Mouse (Mus musculus): ENCODE results near the gene Fchsd2.

Fchsd2 gene

GRCm38 (mm10) chr7:101074170-101074767 lies 18.4 kb upstream of the Fchsd2 start:
- DNase-seq: no peak

GRCm38 (mm10) chr7:101083562-101084166 lies 9.0 kb upstream of the Fchsd2 start:
- no peak for DNase-seq

DNA sequence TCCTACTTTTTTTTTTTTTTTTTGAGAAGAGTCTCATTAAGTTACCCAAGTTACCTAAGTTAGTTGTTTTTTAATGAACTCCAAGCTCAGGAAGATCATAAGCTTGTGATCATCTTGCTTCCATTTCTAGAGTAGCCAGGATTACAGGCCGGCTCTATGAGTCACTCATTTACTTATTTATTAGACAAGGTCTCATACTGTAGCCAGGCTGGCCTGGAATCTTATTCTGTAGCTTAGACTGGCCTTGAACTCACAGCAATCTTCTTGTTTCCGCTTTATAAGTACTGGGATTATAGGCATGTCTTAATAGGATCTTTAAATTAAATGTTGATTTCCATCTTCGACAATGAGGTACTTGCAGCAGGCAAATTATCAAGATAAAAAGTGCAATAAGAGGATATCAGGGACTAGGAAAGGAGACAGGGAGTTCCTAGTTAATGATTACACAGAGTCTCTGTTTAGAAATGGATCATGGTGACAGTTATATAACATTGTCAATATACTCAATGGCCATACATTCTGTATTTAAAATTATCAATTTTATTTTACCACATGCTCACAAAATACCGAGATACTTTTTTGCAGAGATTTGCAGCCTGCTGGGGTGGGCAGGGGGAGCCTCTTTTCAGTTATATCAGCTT lies 7.7 kb upstream of the Fchsd2 start:
- DNase-seq: no peak

- no peak for DNase-seq
Measured at GRCm38 (mm10) chr7:101085779-101086178, 6.9 kb upstream of the Fchsd2 start.

GRCm38 (mm10) chr7:101088687-101089086 lies 4.0 kb upstream of the Fchsd2 start:
- DNase-seq: peak; percentile 45 to 46

DNA sequence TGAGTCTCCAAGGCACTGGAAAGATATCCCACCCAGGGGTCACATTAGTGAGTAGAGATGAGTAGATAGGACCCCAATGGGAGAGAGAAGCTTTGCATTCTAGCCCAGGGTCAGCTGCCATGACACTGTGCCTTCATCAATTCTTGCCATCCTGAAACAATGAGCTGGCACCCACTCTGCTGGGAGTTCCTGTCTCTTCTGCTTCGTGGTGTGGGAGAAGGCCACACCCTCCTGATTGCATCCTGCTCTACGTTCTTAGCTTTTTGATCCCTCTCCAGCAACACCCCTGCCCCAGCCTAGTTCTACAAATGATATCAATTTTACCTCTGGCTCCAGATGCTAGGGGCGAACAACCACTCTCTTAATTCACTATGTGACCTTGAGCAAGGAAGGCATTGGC lies 3.4 kb upstream of the Fchsd2 start:
- peak; percentile 56 to 67 for DNase-seq

- no peak for DNase-seq
Measured at GRCm38 (mm10) chr7:101093231-101093630, 568 bp downstream of the Fchsd2 start.

DNA sequence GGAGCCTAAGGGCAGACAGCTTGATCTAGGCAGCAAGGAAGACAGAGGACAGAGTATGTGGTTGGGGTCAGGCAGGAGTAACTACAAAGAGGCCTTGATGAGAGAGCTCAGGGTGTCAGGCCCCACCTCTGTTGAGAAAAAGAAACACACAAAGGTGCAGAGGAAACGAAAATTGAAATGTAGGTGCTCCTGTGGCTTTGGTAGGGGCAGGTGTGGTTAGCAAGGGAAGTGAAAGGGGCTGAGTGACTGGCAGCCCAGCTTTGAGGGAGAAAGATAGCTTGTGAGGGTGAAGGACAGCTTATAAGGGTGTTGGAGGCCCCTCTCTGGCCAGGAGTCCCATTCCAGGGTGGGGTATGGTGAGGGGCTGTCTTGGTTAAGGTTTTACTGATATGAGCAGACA lies 2.1 kb downstream of the Fchsd2 start:
- DNase-seq: no peak

- DNase-seq: peak; percentile 31 to 60
Measured at GRCm38 (mm10) chr7:101095560-101095959, 2.9 kb downstream of the Fchsd2 start.

DNA sequence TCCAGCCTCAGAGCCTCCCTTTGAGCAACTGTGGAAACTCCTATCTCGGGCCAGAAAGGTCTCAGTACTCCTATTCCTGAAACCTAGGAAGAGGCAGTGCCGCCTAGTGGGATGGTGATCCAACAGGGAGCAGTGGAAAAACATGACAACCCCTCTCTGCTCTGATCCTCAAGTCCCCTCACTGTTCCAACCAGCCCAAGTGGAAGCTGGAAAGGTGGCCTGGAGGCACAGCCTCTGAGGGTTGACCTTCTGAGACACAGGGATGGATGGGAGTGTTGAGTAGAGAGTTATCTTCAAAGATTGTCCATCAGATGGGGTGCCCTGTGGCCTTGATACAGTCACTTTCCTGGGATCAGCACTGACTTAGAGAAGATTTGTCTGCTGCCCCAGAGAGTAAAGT lies 3.9 kb downstream of the Fchsd2 start:
- DNase-seq: no peak

DNA sequence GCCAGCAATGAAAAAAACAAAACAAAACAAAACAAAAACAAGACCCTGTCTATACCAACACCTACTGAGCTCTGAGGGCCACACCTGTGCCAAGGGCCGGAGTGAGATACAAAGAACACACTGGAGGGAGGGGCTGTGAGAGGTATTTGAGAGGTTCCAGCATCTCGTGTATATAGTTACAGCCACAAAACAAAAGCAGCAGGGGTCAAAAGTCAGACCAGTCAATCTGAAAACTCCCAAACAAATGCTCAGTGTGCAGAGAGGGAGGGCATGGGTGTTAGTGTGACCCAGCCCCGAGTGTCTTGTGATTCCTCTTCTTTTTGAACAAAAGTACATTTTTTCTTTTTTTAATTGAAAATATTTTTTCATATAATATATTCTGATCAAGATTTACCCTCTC lies 4.4 kb downstream of the Fchsd2 start:
- no peak for DNase-seq

- DNase-seq: no peak
Measured at GRCm38 (mm10) chr7:101099981-101100380, 7.3 kb downstream of the Fchsd2 start.

DNA sequence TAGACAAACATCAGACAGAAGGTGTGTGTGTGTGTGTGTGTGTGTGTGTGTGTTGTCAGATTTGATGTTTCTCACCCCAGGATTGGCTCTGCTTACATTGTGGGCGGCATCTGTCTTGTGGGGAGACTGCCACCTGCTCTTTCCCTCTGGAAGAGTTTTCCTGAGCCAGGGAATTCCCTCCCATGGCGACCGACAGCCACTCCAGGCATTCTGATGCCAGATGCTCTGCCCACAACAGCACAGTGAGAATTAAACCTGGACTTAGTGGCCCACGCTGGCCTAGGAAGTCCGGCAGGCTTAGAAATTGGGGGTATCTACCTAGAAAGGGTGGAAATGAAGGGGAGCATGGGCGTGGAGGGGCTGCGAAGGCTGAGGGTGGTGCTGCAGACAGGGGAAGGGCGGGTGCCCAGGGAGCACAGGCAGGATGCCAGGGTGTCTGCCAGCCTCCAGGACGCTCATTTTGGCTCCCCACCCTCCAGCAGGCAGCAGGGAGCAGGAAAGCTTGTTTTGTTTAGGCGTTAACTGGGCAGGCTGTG lies 8.6 kb downstream of the Fchsd2 start:
- DNase-seq: peak; percentile 76 to 85

GRCm38 (mm10) chr7:101106666-101107065 lies 14.0 kb downstream of the Fchsd2 start:
- DNase-seq: no peak

- DNase-seq: no peak
Measured at GRCm38 (mm10) chr7:101107073-101107810, 14.6 kb downstream of the Fchsd2 start.

DNA sequence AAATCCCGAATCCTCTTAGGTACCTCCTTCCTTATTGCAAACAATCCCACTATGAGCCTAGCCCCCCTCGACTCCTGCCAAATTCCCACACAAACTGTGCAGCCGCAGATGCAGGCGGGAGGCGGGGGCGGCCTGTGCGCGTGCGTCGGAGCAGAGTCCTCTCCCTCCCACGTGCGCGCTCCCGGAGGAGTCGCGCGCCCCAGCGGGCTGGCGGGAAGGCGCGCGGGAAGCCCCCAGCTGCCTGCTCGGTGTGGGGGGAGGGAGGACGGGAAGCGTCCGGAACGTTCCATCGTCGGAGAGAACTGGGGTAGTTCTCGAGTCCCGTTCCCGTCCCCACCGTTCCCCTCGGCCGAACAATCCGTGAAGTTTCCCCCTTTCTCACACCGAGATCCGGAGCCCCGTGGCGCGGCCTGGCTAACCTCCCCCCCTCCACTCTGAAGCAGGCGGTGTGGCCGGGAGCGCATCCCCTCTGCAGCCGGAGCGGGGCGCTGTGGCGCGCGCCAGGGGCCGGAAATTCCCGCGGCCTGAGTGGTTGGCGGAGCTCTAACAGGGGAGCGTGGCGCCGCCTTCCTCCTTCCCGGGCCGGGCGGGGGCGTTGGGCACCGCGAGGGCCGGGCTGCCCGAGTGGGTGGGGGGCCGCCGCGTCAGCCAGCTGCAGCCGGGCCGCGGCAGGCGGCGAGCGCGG lies 15.4 kb downstream of the Fchsd2 start:
- DNase-seq: peak; percentile 98

GRCm38 (mm10) chr7:101108653-101109005 lies 16.0 kb downstream of the Fchsd2 start:
- no peak for DNase-seq

- peak; percentile 31 to 34 for DNase-seq
Measured at GRCm38 (mm10) chr7:101109006-101109855, 16.6 kb downstream of the Fchsd2 start.

GRCm38 (mm10) chr7:101109856-101110350 lies 17.2 kb downstream of the Fchsd2 start:
- DNase-seq: peak; percentile 29 to 33

GRCm38 (mm10) chr7:101113410-101113809 lies 20.7 kb downstream of the Fchsd2 start:
- DNase-seq: no peak

GRCm38 (mm10) chr7:101114328-101114727 lies 21.7 kb downstream of the Fchsd2 start:
- no peak for DNase-seq

DNA sequence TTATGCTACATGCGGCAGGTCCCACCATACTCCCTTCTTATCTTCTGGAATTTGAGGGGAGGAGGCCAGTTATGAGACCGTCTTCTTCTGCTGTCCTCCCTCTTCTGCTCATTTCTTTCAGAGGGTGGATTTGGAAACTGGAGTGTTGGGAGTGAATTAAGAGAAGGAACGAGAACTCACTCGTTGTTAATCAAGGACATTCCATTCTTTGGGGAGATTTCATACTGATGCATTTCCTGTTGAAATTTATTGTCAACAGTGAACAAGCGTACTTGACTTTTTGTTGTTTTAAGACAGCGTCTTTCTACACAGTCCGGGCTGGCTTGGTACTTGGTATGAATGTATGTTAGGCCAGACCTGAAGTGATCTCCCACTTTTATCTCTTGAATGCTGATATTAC lies 26.7 kb downstream of the Fchsd2 start:
- no peak for DNase-seq
